Mouse (Mus musculus): ENCODE results near the gene Tmem63b.

The Tmem63b gene

DNA sequence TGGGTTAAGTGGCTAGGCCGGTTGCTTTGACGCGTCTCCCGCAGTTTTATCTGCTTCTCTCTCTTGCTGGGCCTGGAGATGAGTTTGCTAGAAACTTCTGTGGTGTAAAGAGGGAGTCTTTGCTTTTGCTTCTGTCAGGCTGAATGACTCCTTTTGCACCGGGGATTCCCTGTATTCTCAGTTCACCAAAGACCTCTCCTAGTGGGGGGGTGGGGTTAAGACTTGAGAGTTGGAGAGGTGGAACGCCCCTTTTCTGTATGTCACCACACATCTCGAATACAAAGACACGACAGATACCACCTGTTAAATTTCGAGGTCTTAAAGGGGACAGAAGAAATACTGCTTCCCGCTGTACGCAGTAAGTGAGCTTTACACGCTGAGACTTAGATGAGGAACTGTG is at the start of gene Tmem63b:
TSS of gene Tmem63b (minus strand) at position 190 of the 400 bp plus-strand sequence.
- in situ Hi-C loops (cut with MboI, MseI) = no loop called here

GRCm38 (mm10) chr17:45735382-45736310 is 48.9 kb upstream of the Tmem63b start:
- in situ Hi-C loops (cut with MboI, MseI) = loop anchor here (5.0 kb wide), 1 partner anchor 297 kb away; the partner anchor contains the start of gene Vegfa

DNA sequence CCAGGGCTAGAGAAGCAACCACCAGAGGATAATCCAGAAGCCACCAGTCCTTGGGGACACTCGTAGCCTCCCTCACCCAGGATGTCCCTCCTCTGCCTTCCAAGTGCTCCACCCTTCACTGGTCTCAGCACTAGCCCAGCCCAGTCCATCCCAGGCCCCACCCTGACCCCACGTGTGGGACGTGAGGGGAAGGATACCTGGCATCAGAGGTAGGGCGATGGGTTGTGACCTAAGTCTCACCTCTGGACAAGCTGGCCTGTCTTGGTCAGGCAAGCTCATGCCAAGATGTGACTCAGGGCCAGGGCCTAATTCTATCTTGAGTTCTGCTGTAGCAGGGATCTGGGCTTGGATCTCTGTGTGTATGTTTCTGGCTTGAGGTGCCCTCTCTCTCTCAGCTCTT is 48.2 kb upstream of the Tmem63b start:
- in situ Hi-C loops (cut with MboI, MseI) = loop anchor here (5.0 kb wide), 1 partner anchor 297 kb away; the partner anchor contains the start of gene Vegfa

DNA sequence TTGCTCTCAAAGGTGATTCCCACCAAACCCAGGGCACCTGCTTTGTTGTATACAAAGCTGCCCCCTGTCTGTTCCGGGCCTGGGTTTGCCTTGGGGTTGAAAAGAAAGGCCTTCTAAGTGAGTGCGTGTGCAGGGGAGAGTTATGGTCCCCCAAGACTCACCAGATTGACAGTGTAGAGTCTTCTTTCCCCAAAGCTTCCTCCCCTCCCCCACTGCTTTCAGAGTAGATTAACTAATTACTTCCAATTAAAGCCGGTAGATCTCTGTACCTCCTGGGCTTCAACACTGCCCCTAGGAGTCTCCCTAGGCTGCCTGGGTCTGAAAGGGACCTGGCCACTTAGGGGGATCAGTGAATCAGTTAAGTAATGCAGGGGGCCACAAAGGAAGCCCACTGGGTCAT is 47.6 kb upstream of the Tmem63b start:
- in situ Hi-C loops (cut with MboI, MseI) = no loop called here

DNA sequence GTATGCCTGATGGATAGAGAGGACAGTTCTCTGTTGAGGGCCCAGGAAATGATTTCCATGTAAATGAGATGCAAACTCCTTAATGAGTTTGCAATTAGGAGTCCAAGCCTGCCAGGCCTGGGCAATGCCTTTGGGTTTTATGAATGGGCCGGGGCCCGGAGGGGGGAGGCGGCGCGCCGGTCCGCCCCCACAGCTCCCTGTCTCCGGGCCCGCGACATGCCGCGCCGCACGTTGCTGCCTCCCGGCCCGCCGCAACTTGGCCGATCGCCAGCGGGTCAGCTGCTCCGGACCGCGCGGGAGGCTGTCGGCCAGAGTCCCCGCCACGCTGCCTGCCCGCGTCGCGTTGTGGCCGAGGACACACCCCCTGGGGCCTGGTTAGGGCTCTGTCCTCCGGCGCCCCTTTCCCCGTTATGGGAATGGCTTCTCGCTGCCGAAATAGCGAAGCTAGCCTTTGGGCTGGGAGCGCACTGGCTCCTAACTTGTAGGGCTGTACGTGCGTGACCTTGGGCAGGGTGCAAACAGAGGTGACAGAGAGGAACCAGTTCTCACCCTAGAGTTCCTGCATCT is 47.1 kb upstream of the Tmem63b start, which contains the start of gene 1600014C23Rik:
TSS of gene 1600014C23Rik (minus strand) at position 110 of the 567 bp plus-strand sequence.
- in situ Hi-C loops (cut with MboI, MseI) = no loop called here

DNA sequence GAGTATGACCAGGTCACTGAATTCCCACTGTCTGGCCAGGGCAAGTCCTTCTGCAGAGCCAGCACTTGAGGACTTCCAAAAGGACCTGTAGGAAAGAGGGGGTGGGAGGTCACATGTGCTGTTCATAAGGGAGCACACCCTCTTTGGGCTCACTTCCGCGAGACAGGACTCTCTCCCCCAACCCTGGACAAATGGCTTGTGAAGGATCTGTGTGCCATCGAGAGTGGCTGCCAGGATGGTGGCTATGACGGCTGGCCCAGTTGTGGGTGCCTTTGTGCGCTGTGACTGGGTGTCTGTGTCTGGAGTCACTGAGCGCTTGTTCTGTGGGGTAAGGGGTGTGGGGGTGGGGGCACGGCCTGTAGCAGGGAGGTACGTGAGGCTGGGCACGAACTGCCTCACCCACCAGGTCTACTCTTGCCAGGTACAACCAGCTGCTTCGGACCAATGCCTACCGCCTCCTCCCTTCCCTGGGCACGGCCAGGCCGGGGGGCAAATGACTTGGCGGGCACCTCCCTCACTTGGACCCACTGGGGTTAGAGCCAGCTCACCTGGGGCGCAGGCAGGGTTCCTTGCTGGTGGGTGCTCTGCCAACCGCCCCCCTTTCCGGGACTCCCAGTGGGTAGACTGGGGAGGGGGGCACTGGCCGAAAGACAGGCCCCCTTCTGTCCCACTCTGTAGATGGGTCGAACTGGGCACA is 46.5 kb upstream of the Tmem63b start:
- in situ Hi-C loops (cut with MboI, MseI) = no loop called here

GRCm38 (mm10) chr17:45731172-45731864 is 44.6 kb upstream of the Tmem63b start:
- in situ Hi-C loops (cut with MboI, MseI) = no loop called here

- in situ Hi-C loops (cut with MboI, MseI) = no loop called here
These were observed 44.0 kb upstream of the Tmem63b start for GRCm38 (mm10) chr17:45730696-45731095.

- in situ Hi-C loops (cut with MboI, MseI) = loop anchor here (5.0 kb wide), 1 partner anchor 403 kb away; no protein-coding TSS in a partner anchor
These were observed 42.7 kb upstream of the Tmem63b start for GRCm38 (mm10) chr17:45729387-45729786.

DNA sequence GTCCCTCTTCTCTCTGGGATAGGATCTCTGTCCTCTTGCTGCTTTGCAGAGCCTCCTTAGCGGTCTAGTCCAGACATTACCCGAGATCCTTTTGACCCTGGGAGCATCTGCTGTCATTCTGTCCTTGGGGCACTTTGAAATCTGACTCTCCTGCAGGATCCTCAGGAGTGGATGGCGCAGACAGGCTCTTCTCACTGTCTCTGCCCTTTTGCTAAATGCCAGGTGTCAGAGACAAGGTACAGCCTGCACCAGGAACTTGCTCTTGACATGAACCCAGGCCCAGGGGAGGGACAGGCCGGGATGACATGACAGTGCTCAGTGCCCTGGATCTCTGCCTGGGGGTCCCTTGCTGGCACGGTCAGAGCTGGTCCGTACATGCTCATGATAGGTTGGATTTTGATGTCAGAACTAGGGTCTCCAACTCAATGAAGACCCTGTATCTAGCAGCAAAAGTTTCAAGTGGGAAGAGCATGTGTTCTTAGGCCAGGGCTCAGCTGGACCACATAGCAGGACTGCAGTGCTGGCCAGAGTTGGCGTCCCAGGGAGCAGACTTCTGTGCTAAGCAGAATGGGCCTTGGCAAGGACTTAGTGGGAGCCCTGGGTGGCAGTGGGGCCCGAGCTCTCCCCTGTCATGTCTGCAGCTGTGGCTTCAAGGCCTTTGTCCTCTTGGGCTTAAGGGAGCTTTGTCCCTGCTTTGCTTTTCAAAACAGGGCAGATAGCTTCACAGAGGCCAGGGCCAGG is 41.4 kb upstream of the Tmem63b start:
- in situ Hi-C loops (cut with MboI, MseI) = loop anchor here (5.0 kb wide), 1 partner anchor 404 kb away; no protein-coding TSS in a partner anchor

DNA sequence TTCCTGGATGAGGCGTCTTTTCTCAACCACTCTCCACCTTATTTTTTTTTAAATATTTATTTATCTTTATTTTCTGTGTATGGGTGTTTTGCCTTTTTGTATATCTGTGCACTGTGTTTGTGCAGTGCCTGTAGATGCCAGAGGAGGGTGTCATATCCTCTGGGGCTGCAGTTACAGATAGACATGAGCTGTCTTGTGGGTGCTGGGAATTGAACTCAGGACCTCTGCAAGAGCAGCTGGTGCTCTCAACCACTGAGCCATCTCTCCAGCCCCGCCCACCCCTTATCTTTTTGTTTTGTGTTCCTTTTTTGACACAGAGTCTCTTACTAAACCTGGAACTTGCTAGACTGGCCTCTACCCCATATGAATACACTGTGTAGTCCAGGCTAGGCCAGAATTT is 40.8 kb upstream of the Tmem63b start:
- in situ Hi-C loops (cut with MboI, MseI) = loop anchor here (5.0 kb wide), 1 partner anchor 405 kb away; no protein-coding TSS in a partner anchor

GRCm38 (mm10) chr17:45726249-45726648 is 39.5 kb upstream of the Tmem63b start:
- in situ Hi-C loops (cut with MboI, MseI) = loop anchor here (5.0 kb wide), 1 partner anchor 406 kb away; no protein-coding TSS in a partner anchor

- in situ Hi-C loops (cut with MboI, MseI) = loop anchor here (5.0 kb wide), 1 partner anchor 52 kb away; no protein-coding TSS in a partner anchor
These were observed 37.8 kb upstream of the Tmem63b start for GRCm38 (mm10) chr17:45724574-45724921.

DNA sequence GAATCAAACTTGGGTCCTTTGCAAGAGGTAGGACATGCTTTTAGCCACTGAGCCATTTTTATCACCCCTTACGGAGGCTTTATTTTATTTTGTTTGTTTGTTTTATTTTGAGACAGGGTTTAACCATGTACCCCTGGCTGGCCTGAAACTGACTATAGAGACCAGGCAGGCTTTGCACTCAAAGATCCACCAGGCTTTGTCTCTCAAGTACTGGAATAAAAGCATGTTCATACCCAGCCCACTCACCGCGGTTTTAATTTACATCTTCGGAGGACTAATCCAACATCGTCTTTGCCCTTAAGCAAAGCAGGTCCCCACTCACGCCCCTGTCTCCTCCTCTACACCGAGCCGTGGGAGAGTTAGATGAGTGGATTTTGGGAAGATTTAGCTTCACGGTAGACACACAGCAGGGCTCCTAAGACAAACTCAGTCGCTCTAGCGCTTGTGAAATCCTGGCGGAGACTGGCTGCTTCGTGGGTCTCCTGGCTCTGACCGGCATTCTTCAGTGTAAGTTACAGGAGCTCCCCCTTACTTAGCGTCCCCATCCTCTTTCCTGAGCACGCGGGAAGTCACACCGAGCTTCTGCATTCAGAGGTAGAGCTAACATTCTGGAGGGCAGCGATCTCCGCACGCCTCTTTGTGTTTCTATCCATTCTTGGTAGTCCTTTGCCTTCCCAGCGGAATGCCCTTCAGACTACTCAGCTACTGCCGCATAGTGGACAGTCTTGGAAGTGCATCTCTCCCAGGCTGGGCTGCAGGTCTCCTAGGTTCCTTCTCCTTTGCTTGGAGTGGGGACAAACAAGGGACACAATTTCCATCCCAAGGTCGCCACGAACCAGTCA is 37.2 kb upstream of the Tmem63b start:
- in situ Hi-C loops (cut with MboI, MseI) = loop anchor here (5.0 kb wide), 1 partner anchor 52 kb away; no protein-coding TSS in a partner anchor

GRCm38 (mm10) chr17:45718323-45718722 is 31.6 kb upstream of the Tmem63b start:
- in situ Hi-C loops (cut with MboI, MseI) = no loop called here

GRCm38 (mm10) chr17:45711525-45711924 is 24.8 kb upstream of the Tmem63b start:
- in situ Hi-C loops (cut with MboI, MseI) = no loop called here

- in situ Hi-C loops (cut with MboI, MseI) = no loop called here
These were observed 23.7 kb upstream of the Tmem63b start for GRCm38 (mm10) chr17:45710407-45710806.

GRCm38 (mm10) chr17:45709829-45710228 is 23.1 kb upstream of the Tmem63b start:
- in situ Hi-C loops (cut with MboI, MseI) = no loop called here

DNA sequence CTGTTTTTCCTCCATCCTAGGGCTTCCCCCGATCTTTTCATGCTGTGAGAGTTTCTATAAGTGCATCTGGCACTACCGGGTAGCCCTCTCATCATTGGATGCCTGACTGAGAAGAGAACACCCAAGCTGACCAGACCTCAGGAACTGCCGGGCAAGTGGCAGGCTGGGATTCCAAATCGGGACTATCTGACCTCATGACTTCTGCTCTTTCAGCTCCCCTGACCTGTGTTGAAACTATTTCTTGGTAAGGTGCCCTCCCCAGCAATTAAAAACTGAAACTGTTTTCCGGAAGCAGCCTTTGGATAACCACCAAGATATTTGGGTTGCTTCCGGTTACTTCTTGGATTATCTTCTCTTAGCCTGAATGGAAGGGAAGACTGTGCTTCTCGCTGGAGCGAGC is 21.5 kb upstream of the Tmem63b start:
- in situ Hi-C loops (cut with MboI, MseI) = no loop called here

- in situ Hi-C loops (cut with MboI, MseI) = no loop called here
These were observed 20.7 kb upstream of the Tmem63b start for GRCm38 (mm10) chr17:45707376-45707775.

Measured in T-helper 1 cell (primary cell).